Mouse (Mus musculus): ENCODE results near the gene Olfr222.
"Not testable (repeated sequence)": the region's sequence is repeated elsewhere in the genome, so short reads cannot be mapped to it uniquely, and the experiment has no call there.

Gene Olfr222

DNA sequence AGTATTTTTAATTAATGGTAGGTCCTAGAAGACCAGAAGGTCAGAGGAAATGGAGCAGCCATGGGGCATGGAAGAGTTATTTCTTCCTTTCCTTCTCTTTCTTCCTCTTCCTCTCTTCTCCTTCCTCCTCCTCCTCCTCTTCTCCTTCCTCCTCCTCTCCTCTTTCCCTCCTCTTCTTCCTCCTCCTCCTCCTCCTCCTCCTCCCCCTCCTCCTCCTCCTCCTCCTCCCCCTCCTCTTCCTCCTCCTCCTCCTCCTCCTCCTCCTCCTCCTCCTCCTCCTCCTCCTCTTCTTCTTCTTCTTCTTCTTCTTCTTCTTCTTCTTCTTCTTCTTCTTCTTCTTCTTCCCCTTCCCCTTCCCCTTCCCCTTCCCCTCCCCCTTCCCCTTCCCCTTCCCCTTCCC is at the start of gene Olfr222:
TSS of gene Olfr222 (minus strand) at position 101 of the 400 bp plus-strand sequence.
- not testable (repeated sequence) for DNase-seq (ENCODE audit: low spot score in 2 of 2)

DNA sequence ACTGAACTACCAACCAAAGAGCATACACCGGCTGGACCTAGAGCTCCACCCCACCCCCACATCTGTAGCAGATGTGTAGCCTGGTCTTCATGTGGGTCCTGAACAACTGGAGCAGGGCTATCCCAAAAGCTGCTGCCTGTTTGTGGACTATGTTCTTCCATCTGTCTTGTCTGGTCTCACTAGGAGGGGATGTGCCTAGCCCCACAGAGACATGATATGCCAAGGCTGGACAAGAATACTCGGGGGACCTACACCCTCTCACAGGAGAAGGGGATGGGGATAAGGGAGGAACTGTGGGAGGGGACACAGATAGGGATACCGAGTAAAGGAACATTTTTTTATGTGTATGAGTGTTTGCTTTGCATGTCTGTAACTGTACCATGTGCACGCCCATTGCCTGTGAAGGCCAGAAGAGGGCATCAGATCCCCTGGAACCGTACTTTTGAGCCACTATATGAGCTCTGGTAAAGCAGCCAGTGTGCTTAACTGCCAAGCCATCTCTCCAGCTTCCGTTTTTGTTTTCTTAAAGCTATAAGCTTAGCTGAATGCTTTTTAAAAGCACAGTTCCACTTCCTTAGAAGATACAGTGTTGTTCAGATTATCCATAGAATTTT is 48.1 kb upstream of the Olfr222 start:
- peak in 1 of 2 experiments; percentile 59 for DNase-seq (ENCODE audit: low spot score in 2 of 2)

GRCm38 (mm10) chr11:59622214-59622613 is 46.2 kb upstream of the Olfr222 start:
- DNase-seq (ENCODE audit: low spot score in 2 of 2), result no peak

GRCm38 (mm10) chr11:59616986-59617385 is 41.0 kb upstream of the Olfr222 start:
- not testable (repeated sequence) for DNase-seq (ENCODE audit: low spot score in 2 of 2)

DNA sequence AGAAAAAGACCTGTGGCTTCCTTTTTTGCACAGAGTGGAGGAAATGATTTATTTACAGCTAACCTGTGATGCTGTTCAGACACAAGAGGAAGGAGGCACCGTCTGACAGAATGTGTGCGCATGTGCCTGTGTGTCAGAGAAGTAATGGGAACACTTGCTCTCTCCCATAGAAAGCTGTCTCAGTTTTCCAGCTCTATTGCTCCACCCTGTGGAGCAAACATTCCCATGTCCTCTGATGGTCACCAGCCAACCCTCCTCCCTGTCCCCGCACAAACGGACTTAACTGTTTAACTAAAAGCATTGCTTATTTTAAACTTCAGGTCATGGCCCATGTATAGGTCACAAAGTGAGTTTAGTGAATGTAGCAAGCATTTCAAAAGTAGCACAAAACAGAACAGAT is 38.1 kb upstream of the Olfr222 start:
- DNase-seq (ENCODE audit: low spot score in 2 of 2), result peak in 1 of 2 experiments; percentile 31

GRCm38 (mm10) chr11:59611646-59612045 is 35.6 kb upstream of the Olfr222 start:
- DNase-seq (ENCODE audit: low spot score in 2 of 2), result no peak

GRCm38 (mm10) chr11:59602287-59602686 is 26.3 kb upstream of the Olfr222 start:
- no peak for DNase-seq (ENCODE audit: low spot score in 2 of 2)

DNA sequence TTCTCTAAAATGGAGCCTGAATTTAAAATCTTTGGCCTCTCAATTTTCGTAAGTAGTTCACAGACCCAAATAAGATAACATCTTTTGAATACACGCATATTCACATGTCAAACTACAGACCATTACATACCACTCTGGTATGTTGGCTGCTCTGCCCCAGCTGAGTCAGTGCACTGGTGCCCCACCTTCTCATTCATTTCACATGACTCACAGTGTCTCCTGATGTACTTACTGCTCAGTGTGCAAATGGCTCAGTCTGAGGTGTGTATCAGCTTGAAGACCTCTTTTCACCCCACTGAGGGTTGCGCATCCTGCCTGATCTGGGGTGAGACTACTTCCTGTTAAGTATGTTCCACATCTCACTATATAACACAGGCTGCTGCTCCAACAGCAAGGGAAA is 24.8 kb upstream of the Olfr222 start:
- no peak for DNase-seq (ENCODE audit: low spot score in 2 of 2)

- no peak for DNase-seq (ENCODE audit: low spot score in 2 of 2)
Measured at GRCm38 (mm10) chr11:59599211-59599610, 23.2 kb upstream of the Olfr222 start.

- no peak for DNase-seq (ENCODE audit: low spot score in 2 of 2)
Measured at GRCm38 (mm10) chr11:59596950-59597349, 20.9 kb upstream of the Olfr222 start.

DNA sequence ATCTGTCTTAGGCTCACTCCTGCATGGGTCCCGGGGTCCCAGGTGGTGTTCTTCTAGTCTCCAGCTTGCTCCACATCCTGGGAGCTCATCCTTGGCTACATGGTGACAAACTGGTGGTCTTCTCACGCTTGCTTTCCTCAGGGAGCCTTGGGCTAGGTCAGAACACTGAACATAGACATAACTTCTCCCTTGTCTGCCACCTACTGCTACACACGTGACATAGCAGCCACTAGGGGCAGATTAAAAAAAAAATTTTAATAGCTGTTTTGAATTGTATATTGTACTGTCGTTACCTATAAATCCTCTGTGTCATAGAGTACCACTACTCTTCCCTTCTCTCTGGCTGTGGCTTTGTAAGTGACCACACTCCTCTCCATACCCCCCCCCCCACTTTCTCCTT is 20.1 kb upstream of the Olfr222 start:
- DNase-seq (ENCODE audit: low spot score in 2 of 2), result no peak

DNA sequence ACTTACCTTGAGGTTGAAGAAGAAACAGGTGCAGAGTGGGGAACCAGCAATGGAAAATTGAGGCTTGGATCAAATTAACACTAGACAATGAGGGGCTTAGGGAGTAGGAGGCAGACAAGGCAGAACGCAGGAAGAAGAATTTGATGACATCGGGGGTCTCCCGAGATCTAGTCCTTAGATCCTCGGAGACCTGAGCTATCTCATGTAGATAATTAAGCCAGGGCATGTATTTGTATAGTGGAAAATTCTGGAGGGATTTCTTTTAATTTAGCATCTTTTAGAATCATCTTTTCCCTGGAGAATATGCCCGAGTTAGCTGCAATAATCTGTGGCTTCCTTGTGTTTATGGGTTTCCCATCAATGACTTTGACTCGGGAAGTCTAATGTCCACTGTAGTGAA is 17.2 kb upstream of the Olfr222 start, which contains the start of gene Olfr223:
TSS of gene Olfr223 (minus strand) at position 101 of the 400 bp plus-strand sequence.
- no peak for DNase-seq (ENCODE audit: low spot score in 2 of 2)

DNA sequence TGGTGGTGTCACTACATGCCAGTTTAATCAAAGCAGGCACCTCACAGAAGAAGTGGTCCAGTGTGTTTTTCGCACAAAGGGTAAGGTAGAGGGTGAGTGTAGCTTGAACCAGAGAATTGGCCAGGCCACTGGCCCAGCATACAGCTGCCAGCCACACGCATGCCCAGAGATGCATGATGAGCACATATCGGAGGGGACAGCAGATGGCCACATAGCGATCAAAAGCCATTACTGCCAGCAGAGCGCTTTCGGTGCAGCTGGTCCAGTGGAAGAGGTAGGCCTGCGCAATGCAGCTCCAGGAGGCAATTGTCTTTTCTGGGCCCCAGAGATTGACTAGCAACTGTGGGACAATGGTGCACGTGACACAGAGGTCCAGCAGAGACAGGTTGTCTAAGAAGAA is 13.5 kb upstream of the Olfr222 start:
- DNase-seq (ENCODE audit: low spot score in 2 of 2), result peak in 1 of 2 experiments; percentile 26

- DNase-seq (ENCODE audit: low spot score in 2 of 2), result no peak
Measured at GRCm38 (mm10) chr11:59584539-59584938, 8.5 kb upstream of the Olfr222 start.

- no peak for DNase-seq (ENCODE audit: low spot score in 2 of 2)
Measured at GRCm38 (mm10) chr11:59575726-59576125, 309 bp downstream of the Olfr222 start.

DNA sequence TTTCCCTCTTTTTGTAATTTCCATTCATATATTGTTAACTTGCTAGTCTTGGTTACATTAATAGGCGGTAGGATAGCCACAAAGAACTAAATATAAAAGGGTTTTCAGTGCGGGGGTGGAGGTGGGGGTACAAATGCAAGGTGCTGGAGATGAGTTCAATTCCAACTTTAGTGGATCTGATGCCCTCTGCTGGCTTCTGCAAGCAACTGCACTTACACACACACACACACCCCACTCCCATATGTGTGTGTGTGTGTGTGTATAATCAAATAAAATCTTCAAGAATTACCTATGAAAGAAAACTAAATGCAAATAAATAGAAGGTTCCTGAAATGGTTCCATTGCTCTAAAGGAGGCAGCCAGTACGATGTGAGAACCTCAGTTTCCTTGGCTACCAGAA is 6.7 kb downstream of the Olfr222 start:
- DNase-seq (ENCODE audit: low spot score in 2 of 2), result no peak

DNA sequence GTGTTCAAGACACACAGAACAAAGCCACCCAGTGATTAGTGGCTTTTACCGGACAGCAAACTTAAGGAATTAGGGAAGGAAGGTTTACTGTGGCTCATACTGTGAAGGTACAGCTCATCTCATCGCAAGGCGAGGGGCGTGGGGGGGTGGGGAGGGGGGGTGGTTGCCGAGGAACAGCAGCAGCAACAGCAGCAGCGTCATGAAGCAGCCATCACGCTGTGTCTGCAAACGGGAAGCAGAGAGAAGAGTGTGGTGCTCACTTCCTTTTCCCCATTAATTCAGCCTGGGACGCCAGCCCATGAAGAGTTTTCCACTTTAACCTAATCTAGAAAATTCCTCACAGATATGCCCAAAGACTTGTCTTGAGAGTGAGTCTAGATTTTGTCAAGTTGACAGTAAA is 13.2 kb downstream of the Olfr222 start:
- DNase-seq (ENCODE audit: low spot score in 2 of 2), result no peak

- DNase-seq (ENCODE audit: low spot score in 2 of 2), result no peak
Measured at GRCm38 (mm10) chr11:59562336-59562735, 13.7 kb downstream of the Olfr222 start.

DNA sequence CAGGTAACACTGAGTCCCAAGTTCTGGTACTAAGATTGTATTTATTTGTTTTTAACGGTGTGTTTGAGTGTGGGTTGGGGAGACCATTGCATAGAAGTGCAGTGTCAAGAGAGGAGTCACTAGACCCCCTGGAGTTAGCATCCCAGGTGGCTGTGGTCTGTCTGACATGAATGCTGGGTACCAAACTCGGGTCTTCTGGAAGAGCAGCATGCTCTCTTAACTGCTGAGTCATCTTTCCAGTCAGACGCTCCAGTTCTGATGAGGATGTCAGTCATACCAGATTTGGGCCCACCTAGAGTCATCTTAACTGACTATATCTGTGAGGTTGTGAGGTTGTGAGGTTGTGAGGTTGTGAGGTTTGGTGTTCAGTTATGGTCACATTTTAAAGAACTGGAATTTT is 15.1 kb downstream of the Olfr222 start:
- no peak for DNase-seq (ENCODE audit: low spot score in 2 of 2)

DNA sequence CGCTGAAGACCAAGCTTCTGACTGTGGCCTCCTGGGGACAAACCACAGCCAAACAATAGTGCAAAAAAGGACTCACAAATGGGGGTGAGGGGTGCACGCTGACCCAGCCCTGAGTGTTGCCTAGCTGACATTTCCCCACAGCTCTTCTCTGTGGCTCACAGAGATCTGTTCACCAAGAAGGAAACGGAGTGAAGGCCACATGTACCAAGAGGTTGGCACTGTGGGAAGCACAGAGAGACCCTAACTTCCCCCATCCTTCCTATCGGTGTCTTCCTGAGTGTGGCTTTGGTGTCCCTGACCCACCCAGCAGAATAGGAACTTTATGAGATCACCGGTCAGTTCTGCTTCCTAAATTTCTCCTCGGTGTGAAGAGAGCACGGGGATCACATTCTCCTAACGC is 21.5 kb downstream of the Olfr222 start:
- no peak for DNase-seq (ENCODE audit: low spot score in 2 of 2)

DNA sequence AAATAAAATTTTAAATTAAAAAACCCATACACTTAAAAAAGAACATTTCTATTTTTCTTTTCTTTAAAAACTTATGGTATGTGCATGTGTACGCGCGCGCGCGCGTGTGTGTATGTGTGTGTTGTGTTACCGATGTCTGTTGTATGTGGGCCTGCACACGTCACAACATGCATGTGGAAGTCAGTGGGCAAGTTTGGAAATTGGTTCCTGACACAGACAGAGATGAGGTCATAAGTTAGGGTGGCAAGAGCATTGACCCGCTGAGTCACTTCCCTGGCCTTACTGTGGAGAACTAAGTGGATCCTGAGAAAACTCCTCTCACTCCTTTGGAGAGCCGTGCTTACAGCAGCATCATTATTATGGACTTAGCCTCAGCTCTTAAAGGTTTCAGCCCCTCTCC is 21.9 kb downstream of the Olfr222 start:
- DNase-seq (ENCODE audit: low spot score in 2 of 2), result no peak

GRCm38 (mm10) chr11:59544005-59544404 is 32.0 kb downstream of the Olfr222 start:
- DNase-seq (ENCODE audit: low spot score in 2 of 2), result no peak

DNA sequence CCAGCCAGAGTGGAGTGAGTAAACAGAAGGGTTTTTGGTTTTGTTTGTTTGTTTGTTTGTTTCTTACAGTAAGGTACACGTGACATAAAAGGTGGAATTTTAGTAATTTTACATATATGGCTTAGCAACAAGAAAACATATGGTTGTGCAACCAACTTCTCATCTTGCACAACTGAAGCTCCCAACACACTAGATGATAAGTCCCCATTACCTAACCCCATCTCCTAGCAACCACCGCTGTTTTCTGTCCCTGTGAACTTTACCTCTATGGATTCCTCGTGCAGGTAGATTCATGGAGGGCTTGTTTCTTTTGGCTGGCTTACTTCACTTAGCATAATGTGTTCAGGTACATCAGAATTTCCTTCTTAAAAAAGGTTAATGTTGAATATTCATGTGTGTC is 32.7 kb downstream of the Olfr222 start:
- no peak for DNase-seq (ENCODE audit: low spot score in 2 of 2)

DNA sequence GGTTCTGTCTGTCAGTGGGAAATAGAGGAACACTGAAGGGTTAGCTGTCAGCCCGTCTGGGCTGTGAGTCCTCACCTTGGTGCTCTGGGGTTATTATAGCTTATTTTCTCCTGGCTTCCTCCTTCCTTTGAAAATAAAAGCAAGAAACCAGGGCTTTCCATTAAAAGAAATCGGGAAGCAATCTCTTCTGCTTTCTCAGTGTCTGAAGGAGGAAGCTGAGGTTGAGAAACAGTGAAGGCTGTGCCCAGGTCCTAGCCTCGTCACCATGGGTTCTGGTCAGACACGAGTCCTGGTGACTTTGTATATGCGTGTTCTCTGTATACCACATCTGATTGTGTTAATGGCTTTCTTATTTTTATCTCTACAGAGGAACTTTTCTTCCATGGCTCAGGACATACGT is 33.6 kb downstream of the Olfr222 start:
- no peak for DNase-seq (ENCODE audit: low spot score in 2 of 2)

Measured in cerebellum, postnatal 4 days (tissue).